Mouse (Mus musculus) forebrain, postnatal 0 days (tissue): ENCODE measurements at regions not wholly inside any gene's neighbourhood (a gene's known extent, or its start where the extent isn't known, plus 50 kb on each side); places are given as distances from the start of the nearest gene placed in this dataset.
A peak's percentile ranks its signal among the peaks of the same experiment; 100 is the strongest.

ENCODE experiments used
- ATAC-seq: fragments of 200-750 bp; cut with Nextera tagmentation; 2 replicates; pipeline ENCODE4 v1.8.0; 2017; ENCODE audit warnings: mild to moderate bottlenecking, moderate library complexity
- DNase-seq: peaks from one replicate; pipeline ENCODE4 v3.0.0-alpha.2; 2015
- H3K27ac ChIP-seq: fragments of 300-500 bp; sonication (generic); 2 replicates; pipeline ENCODE4 v1.5.1; 2014; ENCODE audit warnings: low read depth, mild to moderate bottlenecking, antibody characterized with exemption, low read length, moderate library complexity, mixed read lengths
- H3K27me3 ChIP-seq: fragments of 300-500 bp; sonication (generic); 2 replicates; pipeline ENCODE4 v1.6.1; 2014; ENCODE audit warnings: mild to moderate bottlenecking, low read length, mixed read lengths; ENCODE audit not compliant: insufficient read depth
- H3K36me3 ChIP-seq: fragments of 300-500 bp; sonication (generic); 2 replicates; pipeline ENCODE4 v1.6.1; 2014; ENCODE audit warnings: mild to moderate bottlenecking, moderate library complexity; ENCODE audit not compliant: insufficient read depth
- H3K4me1 ChIP-seq: fragments of 300-500 bp; sonication (generic); 2 replicates; pipeline ENCODE4 v1.6.1; 2014; ENCODE audit warnings: antibody characterized with exemption; ENCODE audit not compliant: insufficient read depth
- H3K4me2 ChIP-seq: fragments of 300-500 bp; sonication (generic); 2 replicates; pipeline ENCODE4 v1.6.1; 2014; ENCODE audit warnings: low read depth, mild to moderate bottlenecking, moderate library complexity
- H3K4me3 ChIP-seq: fragments of 300-500 bp; sonication (generic); 2 replicates; pipeline ENCODE4 v1.5.1; 2014; ENCODE audit warnings: low read depth, low read length, mixed read lengths
- H3K9ac ChIP-seq: fragments of 300-500 bp; sonication (generic); 2 replicates; pipeline ENCODE4 v1.6.1; 2014; ENCODE audit warnings: mild to moderate bottlenecking
- H3K9me3 ChIP-seq: fragments of 300-500 bp; sonication (generic); 2 replicates; pipeline ENCODE4 v1.6.1; 2016; ENCODE audit warnings: low read length
- CTCF ChIP-seq: sonication (generic); IDR thresholded peaks from 2 replicates; pipeline ENCODE4 v1.5.1; 2016; ENCODE audit warnings: antibody characterized with exemption, control low read depth, low read depth
- WGBS: fragments of 180-500 bp; shearing (Covaris S2); extraction: QIAGEN DNeasy Blood & Tissue Kit; methylation state at CpG from one replicate; pipeline ENCODE4 v1.1.7; 2014; 5-methylcytosine and 5-hydroxymethylcytosine counted together

GRCm38 (mm10) chr2:59556870-59557269, 55.0 kb upstream of the Tanc1 start:
- no peak overlapping the region for H3K4me2 ChIP-seq
- H3K27ac ChIP-seq, result no peak overlapping the region
- no peaks in the 10 kb centered on the region for H3K4me1 ChIP-seq
- no peaks in the 10 kb centered on the region for H3K27me3 ChIP-seq
- no peak for ATAC-seq
- TF ChIP-seq CTCF, result no peak
- H3K4me3 ChIP-seq, result no peak overlapping the region
- H3K9me3 ChIP-seq, result no peaks in the 10 kb centered on the region
- no peak overlapping the region for H3K9ac ChIP-seq
- DNase-seq, result no peak
- no peaks in the 10 kb centered on the region for H3K36me3 ChIP-seq
- WGBS, result 82% methylated on average over 7 of the region's 7 CpGs

GRCm38 (mm10) chr2:59560488-59560887, 51.4 kb upstream of the Tanc1 start:
- H3K4me2 ChIP-seq, result no peak overlapping the region
- H3K27me3 ChIP-seq, result no peaks in the 10 kb centered on the region
- no peak overlapping the region for H3K4me3 ChIP-seq
- no peaks in the 10 kb centered on the region for H3K4me1 ChIP-seq
- no peaks in the 10 kb centered on the region for H3K9me3 ChIP-seq
- H3K9ac ChIP-seq, result no peak overlapping the region
- H3K27ac ChIP-seq, result no peak overlapping the region
- no peak for TF ChIP-seq CTCF
- no peaks in the 10 kb centered on the region for H3K36me3 ChIP-seq
- peak; percentile 36 for DNase-seq
- ATAC-seq, result 0 out of 2 replicates have a peak, but pooled peaks have one; percentile 42
- 66% methylated on average over 7 of the region's 7 CpGs for WGBS
